Mouse (Mus musculus) layer of hippocampus, adult 11-12 months (tissue): ENCODE data around the gene Npas3.

ENCODE experiments used
- DNase-seq: peaks from one replicate; pipeline ENCODE4 v3.0.0; 2022; ENCODE audit warnings: low spot score

The Npas3 gene

DNA sequence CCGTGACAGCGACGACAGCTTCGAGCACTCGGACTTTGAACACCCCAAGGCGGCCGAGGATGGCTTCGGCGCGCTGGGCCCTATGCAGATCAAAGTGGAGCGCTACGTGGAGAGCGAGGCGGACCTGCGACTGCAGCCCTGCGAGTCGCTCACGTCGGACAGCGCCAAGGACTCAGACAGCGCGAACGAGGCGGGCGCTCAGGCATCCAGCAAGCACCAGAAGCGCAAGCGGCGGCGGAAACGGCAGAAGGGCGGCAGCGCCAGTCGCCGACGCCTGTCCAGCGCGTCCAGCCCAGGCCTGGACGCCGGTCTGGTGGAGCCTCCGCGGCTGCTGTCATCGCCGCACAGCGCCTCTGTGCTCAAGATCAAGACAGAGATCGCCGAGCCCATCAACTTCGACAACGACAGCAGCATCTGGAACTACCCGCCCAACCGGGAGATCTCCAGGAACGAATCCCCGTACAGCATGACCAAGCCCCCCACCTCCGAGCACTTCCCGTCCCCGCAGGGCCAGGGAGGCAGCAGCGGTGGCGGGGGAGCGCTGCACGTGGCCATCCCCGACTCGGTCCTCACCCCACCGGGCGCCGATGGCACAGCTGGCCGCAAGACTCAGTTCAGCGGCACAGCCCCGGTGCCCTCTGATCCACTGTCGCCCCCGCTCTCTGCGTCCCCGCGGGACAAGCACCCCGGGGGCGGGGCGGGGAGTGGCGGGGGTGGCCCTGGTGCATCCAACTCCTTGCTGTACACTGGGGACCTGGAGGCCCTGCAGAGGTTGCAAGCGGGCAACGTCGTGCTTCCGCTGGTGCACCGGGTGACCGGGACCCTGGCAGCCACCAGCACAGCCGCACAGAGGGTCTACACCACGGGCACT, 819.6 kb downstream of the Npas3 start:
- no peak for DNase-seq

DNA sequence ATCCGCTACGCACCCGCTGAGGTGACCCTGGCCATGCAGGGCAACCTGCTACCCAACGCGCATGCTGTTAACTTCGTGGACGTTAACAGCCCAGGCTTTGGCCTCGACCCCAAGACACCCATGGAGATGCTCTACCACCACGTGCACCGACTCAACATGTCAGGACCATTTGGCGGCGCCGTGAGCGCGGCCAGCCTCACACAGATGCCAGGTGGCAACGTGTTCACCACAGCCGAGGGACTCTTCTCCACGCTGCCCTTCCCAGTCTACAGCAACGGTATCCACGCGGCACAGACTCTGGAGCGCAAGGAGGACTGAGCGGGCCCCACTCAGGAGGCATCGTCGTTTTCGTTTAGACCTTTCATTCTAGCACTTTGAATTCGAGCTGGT, 820.3 kb downstream of the Npas3 start:
- DNase-seq: no peak

DNA sequence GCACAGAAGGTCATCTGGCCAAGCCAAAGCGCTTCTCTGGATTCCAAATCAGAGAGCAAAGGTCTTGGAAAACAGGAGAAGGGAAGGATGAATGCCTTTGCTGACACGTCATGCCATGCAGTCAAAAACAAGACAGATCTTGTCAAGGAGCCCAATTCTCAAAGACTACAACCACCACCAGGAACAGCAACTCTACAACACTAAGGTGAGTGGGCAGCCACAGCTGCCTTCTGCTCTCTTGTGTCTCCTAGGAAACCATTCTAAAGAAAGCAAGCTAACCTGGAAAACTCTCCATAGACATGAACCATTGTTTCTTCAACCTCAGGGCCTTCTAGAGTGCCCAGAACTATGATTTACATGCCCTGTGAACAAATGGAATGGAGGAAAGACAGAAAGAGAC, 825.5 kb downstream of the Npas3 start:
- DNase-seq: no peak

DNA sequence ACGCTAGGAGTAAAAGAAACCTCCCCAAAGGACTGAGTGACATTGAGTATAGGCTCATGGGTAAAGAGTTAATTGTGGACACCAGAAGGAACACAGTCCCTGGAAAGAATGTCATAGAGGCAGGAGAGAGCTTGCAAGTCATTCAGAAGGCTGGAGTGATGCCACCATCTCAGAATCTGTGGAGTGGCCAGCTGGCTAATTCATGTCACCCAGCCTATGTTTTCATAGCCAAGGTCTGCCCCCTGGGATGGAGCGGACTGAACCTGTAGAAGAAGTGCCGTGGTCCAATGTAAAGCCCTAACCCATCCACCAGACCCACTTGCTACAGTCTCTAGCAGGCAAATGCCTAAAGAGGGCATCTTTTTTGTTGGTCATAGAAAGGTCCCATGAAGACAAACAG, 832.5 kb downstream of the Npas3 start:
- DNase-seq: no peak

DNA sequence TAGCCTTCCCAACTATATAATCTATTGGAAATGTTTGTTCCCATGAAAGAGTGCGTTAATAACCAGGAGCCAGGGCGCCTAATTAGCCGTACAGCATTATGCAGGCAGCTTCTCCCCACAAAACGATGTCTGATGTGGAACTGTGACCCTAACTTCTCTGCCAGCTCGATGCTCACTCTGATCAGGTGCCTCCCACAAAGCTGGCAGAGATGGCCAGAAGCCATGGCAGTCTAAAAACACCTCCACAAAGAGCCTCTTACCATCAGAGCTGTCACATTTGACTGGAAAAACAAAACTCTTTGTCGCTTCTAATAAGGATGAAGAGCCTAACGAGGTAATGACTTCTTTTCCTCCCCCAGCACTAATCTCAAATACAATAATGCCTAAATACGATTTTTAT, 845.3 kb downstream of the Npas3 start:
- DNase-seq: no peak

DNA sequence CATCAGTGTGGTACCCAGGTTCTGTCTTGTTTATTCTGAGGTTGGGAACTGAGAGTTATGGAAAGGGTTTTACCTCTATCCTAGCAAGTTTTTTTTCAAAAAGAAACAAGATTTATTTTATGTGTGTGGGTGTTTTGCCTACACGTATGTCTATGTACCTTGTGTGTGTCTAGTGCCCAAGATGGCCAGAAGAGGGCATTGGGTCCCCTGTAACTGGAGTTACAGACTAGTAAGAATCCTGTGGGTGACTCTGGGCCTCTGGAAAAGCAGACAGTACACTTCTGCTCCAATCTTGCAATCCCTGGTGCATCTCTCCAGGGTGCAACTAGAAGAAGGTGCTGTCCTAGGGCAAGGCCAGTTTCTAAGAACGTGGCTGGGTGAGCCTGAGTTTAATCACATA, 848.0 kb downstream of the Npas3 start:
- no peak for DNase-seq

DNA sequence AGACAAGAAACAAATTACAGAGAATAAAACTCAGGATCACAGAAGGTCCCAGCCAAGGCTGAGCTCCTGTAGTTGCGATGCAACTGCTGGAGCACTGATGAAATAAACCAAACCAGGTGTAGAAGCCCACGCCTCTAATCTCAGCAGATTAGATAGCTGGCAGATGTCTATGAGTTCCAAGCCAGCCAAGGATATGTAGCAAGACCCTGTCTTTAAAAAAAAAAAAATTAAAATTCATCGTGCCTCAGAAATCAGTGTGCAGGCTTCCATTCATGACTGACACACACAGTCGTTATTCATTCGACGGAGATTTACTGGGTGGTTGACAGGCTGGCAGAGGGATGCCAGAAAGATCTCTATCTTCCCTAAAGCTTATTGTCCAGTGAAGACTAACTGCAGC, 849.7 kb downstream of the Npas3 start:
- DNase-seq: no peak

DNA sequence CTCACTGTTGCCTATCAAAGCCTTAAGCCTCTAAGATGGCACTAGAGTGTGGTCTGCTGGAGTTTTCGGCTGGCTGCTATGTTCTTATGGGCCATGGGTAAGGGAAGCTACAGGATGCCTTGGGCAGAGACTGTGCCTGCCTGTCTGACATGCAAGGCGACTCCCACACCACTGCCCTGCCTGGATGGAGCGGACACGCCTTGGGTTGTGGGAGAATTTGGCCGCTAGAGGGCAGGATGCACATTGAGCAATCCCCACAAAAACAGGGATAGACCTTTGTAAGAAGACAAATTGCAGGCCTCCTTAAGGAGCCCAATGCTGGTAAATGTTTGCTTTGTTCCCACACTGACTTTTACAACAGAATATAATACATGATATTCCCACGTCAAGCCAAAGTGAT, 850.3 kb downstream of the Npas3 start:
- peak; percentile 77 for DNase-seq

DNA sequence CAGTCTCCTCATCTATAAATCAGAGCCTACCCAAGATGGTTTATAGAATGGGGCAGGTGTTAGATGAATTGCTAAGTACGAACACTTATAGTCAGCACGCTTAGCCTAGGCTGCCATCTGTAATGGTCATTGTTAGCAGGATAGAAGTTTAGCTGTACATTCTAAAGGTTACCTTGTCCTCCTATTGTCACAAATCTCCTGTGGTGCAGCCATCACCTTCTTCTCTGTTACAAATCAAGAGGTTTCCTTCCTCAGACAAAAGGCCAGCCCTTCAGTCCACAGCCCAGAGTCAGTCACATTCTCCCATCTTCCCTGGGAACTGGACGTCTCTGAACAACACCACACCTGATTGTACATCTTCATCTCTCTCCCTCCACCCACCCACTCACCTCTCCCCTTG, 851.0 kb downstream of the Npas3 start:
- no peak for DNase-seq

DNA sequence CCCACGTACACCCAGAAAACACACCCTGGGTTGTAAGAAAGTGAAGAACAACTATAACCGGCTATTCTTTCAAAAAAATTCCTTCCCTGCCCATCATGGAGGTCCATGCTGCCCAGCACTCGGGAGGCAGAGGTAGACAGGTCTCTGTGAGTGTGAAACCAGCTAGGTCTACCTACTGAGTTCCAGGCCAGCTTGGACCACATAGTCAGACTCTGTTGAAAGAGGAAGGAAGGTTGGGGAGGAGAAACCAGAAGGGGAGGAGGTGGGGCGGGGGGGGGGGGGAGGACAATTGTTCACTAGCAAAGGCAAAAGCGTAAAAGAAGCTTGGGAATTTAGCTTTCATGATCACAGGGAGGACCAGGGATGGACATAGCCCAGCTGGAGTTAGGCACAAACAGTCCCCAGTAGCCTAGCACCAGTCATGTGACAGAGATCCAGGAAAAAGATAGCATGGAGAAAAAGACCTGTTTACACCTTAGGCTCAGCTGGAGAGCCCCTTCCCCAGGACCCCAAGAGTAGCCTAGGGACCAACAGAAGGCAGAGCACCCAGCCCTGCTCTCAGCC, 852.9 kb downstream of the Npas3 start:
- no peak for DNase-seq

DNA sequence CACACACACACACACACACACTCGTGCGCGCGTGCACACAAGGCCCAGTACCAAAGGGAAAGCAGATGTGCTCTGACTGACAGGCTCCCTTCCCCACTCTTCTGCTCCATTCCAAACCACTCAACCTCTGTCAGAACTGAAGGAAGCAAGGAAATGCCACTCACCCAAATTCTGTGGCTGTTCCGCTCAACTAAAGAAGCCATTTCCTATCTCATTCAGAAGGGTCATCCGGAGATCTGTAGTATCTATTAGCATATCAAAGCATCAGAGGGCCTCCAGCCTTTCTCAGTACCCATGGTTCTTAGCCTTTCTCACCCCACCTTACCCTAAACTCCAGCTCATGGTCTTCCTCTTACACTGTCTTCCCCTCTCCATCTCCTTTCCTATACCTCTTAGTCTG, 854.0 kb downstream of the Npas3 start:
- DNase-seq: no peak

DNA sequence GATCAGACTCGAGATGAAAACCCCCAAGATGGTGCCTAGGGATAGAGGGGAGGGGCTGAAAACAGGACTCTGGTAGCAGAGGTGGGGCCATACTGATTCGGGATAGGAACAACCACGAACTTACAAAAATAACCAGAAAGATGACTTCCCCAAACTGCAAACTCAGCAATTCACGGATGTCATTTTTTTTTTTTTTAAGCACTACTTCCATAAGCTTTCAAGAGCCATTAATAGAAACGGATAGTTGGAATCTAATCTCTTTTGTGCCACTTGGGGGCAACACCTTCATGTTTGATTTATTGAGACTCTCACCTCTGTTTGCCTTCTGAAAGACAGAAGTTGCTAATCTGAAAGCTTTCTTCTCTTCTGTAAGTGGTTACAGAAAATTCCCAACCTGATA, 857.1 kb downstream of the Npas3 start:
- DNase-seq: peak; percentile 24

DNA sequence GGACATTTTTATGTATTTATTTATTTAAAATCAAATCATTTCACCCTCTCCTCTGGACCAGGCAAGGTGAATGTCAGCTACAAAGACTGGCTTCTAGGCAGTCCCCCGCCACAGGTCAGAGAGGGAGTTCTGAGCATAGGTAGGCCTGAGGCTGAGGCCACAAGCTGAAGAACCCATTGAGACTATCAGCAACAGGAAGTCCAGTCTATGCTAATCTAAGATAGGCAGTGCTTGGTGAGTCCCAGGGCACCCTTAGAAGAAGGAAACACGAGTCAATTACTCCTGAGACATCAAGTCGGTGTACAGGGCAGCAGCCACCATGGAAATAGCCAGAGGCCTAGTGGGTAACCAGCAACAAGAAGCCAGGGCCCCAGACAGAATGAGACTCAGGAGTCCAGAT, 857.5 kb downstream of the Npas3 start:
- DNase-seq: no peak

DNA sequence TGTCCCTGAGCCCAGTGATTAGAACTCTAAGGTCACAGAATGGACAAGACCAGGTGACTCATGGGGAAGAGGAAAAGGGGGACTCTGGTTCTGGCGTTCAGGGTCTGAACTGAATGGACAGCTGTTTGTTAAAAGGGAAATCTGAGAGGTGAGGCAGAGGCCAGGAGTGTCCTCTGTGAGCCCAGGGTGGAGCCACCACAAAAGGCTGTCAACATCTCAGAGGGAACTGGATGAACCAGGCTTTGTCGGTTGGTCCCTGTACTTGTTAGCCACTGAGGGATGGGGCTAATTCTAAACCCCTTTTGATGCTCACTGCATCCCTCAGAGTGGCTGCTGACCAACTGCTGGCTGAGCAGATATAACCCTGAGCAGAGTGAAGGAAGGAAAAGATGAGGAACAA, 861.9 kb downstream of the Npas3 start:
- DNase-seq: no peak

DNA sequence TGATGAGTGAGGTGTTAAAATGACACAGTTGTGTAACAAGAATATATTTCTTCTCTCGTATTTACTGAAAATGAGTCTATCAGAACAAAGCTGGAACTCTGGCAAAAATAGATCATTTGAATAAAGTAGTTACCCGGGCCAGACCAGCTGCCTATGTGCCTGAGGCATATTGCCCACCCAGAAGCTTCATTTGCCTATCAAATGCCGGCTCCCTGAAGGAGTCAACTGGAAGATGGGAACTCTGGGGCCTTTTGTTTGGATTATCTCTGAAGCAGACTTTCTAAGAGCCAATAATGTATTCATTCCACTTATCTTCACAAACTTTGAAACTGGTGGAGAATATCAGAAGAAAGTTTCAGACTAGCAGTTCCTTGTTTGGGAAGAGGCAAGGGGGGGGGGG, 862.5 kb downstream of the Npas3 start:
- no peak for DNase-seq

DNA sequence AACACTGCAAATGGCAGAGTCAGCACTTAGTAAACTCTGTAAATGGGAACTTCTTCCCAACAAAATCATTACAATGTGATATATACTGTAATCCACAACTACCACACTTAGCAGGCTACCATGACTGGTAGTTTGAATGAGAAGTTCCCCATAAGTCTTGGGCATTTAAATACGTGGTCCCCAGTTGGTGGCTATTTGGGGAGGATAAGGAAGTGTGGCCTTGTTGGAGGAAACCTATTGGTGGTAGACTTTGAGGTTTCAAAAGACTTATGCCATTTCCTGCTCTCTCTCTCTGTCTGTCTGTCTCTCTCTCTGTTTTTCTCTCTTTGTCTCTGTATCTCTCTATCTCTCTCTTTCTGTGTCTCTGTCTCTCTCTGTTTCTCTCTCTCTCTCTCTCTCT, 871.9 kb downstream of the Npas3 start:
- no peak for DNase-seq

DNA sequence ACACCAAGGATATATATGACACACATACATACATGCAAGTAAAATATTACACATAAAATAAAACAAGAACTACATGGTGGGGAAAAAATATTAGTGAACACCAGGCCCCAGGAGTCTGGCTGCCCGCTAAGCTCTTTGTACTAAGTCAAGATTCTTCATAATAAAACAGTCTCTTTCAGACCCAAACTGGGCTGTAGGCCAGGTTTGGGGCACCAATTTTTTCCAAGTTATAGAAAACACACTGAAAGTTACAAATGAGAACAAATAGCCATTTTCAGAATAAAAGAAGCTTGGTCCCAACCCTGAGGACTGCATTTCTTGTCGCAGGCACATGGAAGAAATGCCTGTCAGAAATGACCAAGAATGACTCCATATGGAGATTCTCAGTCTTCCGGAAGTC, 872.8 kb downstream of the Npas3 start:
- no peak for DNase-seq
